28 mouse cellular contexts compared by ENCODE assay signal in the genomic region with DNA sequence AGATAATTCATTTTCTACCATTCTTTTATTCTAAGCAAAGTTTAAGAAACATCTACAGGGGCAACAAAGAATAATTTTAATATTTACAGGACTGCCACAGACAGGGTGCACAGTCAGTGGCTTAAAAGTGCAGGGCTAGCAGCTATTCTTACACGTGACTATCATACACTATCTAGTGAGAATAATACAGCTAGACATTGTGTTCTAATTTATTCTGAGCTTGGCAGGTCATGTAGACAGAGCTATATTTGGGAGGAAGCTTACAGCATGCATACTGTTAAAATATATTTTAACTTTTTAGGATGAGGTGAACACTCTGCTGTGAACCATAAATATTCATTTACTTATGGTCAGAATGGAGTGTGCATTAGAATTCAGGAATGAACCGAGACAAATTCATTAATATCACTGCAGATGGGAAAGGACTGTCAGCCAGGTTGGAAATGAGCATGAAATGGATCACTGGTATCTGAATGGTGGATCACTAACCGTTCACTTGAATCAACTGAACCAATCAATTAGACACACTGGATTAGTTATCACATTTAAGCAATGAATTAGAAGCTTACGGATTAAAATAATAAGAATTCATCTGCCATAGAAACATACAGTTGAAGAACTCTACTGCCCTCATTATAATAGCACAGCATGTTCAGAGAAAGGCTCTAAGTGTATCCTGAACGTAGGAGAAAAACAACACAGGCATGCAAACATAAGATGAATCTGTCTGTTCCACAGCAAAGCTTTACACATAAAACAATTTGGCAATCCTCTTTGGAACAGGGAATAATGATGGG.
DNase-seq lines count a peak whose midpoint lies in the region; ATAC-seq lines count a peak whose summit lies in the region.
"Had no signal": no experiment of that assay in that cellular context is flagged by ENCODE, and none has a peak within 500 bp of the region (broad histone marks: within the 10 kb centered on the region; RNA-seq: fewer than 3 reads in every experiment).

No protein-coding gene starts in this region.

- no peaks in the 10 kb centered on the region for H3K27me3 ChIP-seq in embryonic facial prominence, embryonic 11.5 days (ENCODE audit: control insufficient read depth, insufficient read depth, low read length)
- no peaks in the 10 kb centered on the region for H3K27me3 ChIP-seq in embryonic facial prominence, embryonic 10.5 days (replicated peaks; ENCODE audit: low read depth, poor library complexity, severe bottlenecking)
- H3K27me3 ChIP-seq in hindbrain, embryonic 11.5 days (ENCODE audit: control insufficient read depth, insufficient read depth, low read length), result no peaks in the 10 kb centered on the region
- no peaks in the 10 kb centered on the region for H3K27me3 ChIP-seq in hindbrain, embryonic 10.5 days (ENCODE audit: insufficient read depth, poor library complexity, severe bottlenecking)
- H3K27me3 ChIP-seq in hindbrain, embryonic 13.5 days, result no peaks in the 10 kb centered on the region
- no peaks in the 10 kb centered on the region for H3K27me3 ChIP-seq in midbrain, embryonic 14.5 days (ENCODE audit: control insufficient read depth, insufficient read depth, low read length)
- H3K27me3 ChIP-seq: forebrain, embryonic 13.5 days; intestine, embryonic 15.5 days; liver, embryonic 15.5 days; lung, embryonic 15.5 days; megakaryocyte, embryonic 14.5 days had no signal

- no peak overlapping the region for H3K4me2 ChIP-seq in embryonic facial prominence, embryonic 11.5 days (ENCODE audit: low read depth, low read length)
- H3K4me2 ChIP-seq in hindbrain, embryonic 11.5 days (replicated peaks; ENCODE audit: low read depth, low read length), result no peak overlapping the region
- no peak overlapping the region for H3K4me2 ChIP-seq in hindbrain, embryonic 13.5 days
- no peak overlapping the region for H3K4me2 ChIP-seq in midbrain, embryonic 14.5 days (ENCODE audit: low read length)
- H3K4me2 ChIP-seq: forebrain, embryonic 13.5 days; heart, embryonic 11.5 days; intestine, embryonic 15.5 days; liver, embryonic 15.5 days; lung, embryonic 15.5 days had no signal

- H3K36me3 ChIP-seq in embryonic facial prominence, embryonic 11.5 days (replicated peaks; ENCODE audit: control insufficient read depth, insufficient read depth, low read depth, low read length), result no peaks in the 10 kb centered on the region
- no peaks in the 10 kb centered on the region for H3K36me3 ChIP-seq in embryonic facial prominence, embryonic 10.5 days (replicated peaks)
- no peaks in the 10 kb centered on the region for H3K36me3 ChIP-seq in hindbrain, embryonic 11.5 days (ENCODE audit: control insufficient read depth, insufficient read depth, low read length)
- H3K36me3 ChIP-seq in hindbrain, embryonic 10.5 days, result no peaks in the 10 kb centered on the region
- no peaks in the 10 kb centered on the region for H3K36me3 ChIP-seq in hindbrain, embryonic 13.5 days
- H3K36me3 ChIP-seq in midbrain, embryonic 14.5 days (ENCODE audit: control insufficient read depth, insufficient read depth, low read length), result no peaks in the 10 kb centered on the region
- H3K36me3 ChIP-seq: intestine, embryonic 15.5 days; limb, embryonic 10.5 days; liver, embryonic 15.5 days; lung, embryonic 15.5 days had no signal

- 0 out of 2 replicates have a peak, but pooled peaks have one; percentile 20 for ATAC-seq in embryonic facial prominence, embryonic 11.5 days (replicated peaks; ENCODE audit: insufficient number of reproducible peaks, low FRiP score, low TSS enrichment, low read depth)
- peak; percentile 86 for ATAC-seq in hindbrain, embryonic 11.5 days (ENCODE audit: low FRiP score)
- peak; percentile 72 for ATAC-seq in hindbrain, embryonic 13.5 days (ENCODE audit: low FRiP score)
- ATAC-seq in midbrain, embryonic 14.5 days (ENCODE audit: low FRiP score, low TSS enrichment), result peak; percentile 80
- ATAC-seq: forebrain, embryonic 13.5 days; intestine, embryonic 15.5 days had no signal

- H3K4me1 ChIP-seq in embryonic facial prominence, embryonic 11.5 days (ENCODE audit: control insufficient read depth, insufficient read depth, low read length), result no peaks in the 10 kb centered on the region
- H3K4me1 ChIP-seq in embryonic facial prominence, embryonic 10.5 days, result no peaks in the 10 kb centered on the region
- H3K4me1 ChIP-seq in hindbrain, embryonic 11.5 days (replicated peaks; ENCODE audit: control insufficient read depth, insufficient read depth, low read length), result no peaks in the 10 kb centered on the region; the same call in 1 of the 2 replicates
- H3K4me1 ChIP-seq in hindbrain, embryonic 10.5 days (replicated peaks), result peaks cover 8% of the 10 kb centered on the region; the same call in 1 of the 2 replicates
- H3K4me1 ChIP-seq in hindbrain, embryonic 13.5 days (replicated peaks), result 0 out of 2 replicates have a peak, but pooled peaks cover 4% of the 10 kb centered on the region
- peaks cover 13% of the 10 kb centered on the region for H3K4me1 ChIP-seq in midbrain, embryonic 14.5 days (ENCODE audit: control insufficient read depth, insufficient read depth, low read length)
- H3K4me1 ChIP-seq: forebrain, embryonic 13.5 days; intestine, embryonic 15.5 days; limb, embryonic 10.5 days; liver, embryonic 15.5 days; megakaryocyte, embryonic 14.5 days had no signal

- H3K4me3 ChIP-seq in embryonic facial prominence, embryonic 11.5 days (ENCODE audit: low read depth, low read length), result no peak overlapping the region
- no peak overlapping the region for H3K4me3 ChIP-seq in embryonic facial prominence, embryonic 10.5 days
- H3K4me3 ChIP-seq in hindbrain, embryonic 11.5 days (ENCODE audit: low read depth, low read length), result no peak overlapping the region
- no peak overlapping the region for H3K4me3 ChIP-seq in hindbrain, embryonic 10.5 days
- H3K4me3 ChIP-seq in hindbrain, embryonic 13.5 days, result no peak overlapping the region
- no peak overlapping the region for H3K4me3 ChIP-seq in midbrain, embryonic 14.5 days (replicated peaks; ENCODE audit: low read depth, low read length)
- H3K4me3 ChIP-seq: forebrain, embryonic 13.5 days; intestine, embryonic 15.5 days; limb, embryonic 10.5 days; liver, embryonic 15.5 days; lung, embryonic 15.5 days; megakaryocyte, embryonic 14.5 days; myocyte had no signal

- DNase-seq in embryonic facial prominence, embryonic 11.5 days (ENCODE audit: low spot score), result no peak
- no peak for DNase-seq in embryonic facial prominence, embryonic 10.5 days (ENCODE audit: low spot score)
- DNase-seq in hindbrain, embryonic 11.5 days (ENCODE audit: low spot score), result no peak
- DNase-seq in hindbrain, embryonic 10.5 days (ENCODE audit: low spot score), result no peak
- peak; percentile 66 for DNase-seq in midbrain, embryonic 14.5 days
- DNase-seq in layer of hippocampus, postnatal 25 days (ENCODE audit: extremely low spot score in 1 of 2, low spot score in 1 of 2), result no peak
- no peak for DNase-seq in urinary bladder, postnatal 25 days (ENCODE audit: low spot score)
- DNase-seq: adrenal gland, postnatal 14 days; cerebellum, adult 9-10 months; gastrocnemius, postnatal 14 days; heart, adult 11 months; kidney, adult 8-10 months; kidney, postnatal 10 days; liver; lung, postnatal 36 days; right cerebral cortex, postnatal 14 days; thymus, adult 2 months; thymus, postnatal 4 days had no signal

- 80% methylated on average over 5 of the region's 5 CpGs for WGBS in embryonic facial prominence, embryonic 11.5 days
- WGBS in embryonic facial prominence, embryonic 10.5 days, result 78% methylated on average over 5 of the region's 5 CpGs
- WGBS in hindbrain, embryonic 11.5 days, result 45% methylated on average over 5 of the region's 5 CpGs
- 54% methylated on average over 5 of the region's 5 CpGs for WGBS in hindbrain, embryonic 10.5 days
- 38% methylated on average over 5 of the region's 5 CpGs for WGBS in hindbrain, embryonic 13.5 days
- 12% methylated on average over 5 of the region's 5 CpGs for WGBS in midbrain, embryonic 14.5 days

- H3K9ac ChIP-seq in embryonic facial prominence, embryonic 11.5 days (replicated peaks; ENCODE audit: low read length), result no peak overlapping the region
- H3K9ac ChIP-seq in hindbrain, embryonic 11.5 days (ENCODE audit: low read depth, low read length), result no peak overlapping the region
- H3K9ac ChIP-seq in hindbrain, embryonic 13.5 days, result no peak overlapping the region
- no peak overlapping the region for H3K9ac ChIP-seq in midbrain, embryonic 14.5 days (replicated peaks; ENCODE audit: low read length)
- H3K9ac ChIP-seq: forebrain, embryonic 13.5 days; intestine, embryonic 15.5 days; liver, embryonic 15.5 days; lung, embryonic 15.5 days had no signal

- H3K9me3 ChIP-seq in embryonic facial prominence, embryonic 11.5 days (replicated peaks; ENCODE audit: control insufficient read depth, low read length), result no peaks in the 10 kb centered on the region
- no peaks in the 10 kb centered on the region for H3K9me3 ChIP-seq in embryonic facial prominence, embryonic 10.5 days
- H3K9me3 ChIP-seq in hindbrain, embryonic 11.5 days (ENCODE audit: control insufficient read depth, low read length), result no peaks in the 10 kb centered on the region
- no peaks in the 10 kb centered on the region for H3K9me3 ChIP-seq in hindbrain, embryonic 10.5 days
- no peaks in the 10 kb centered on the region for H3K9me3 ChIP-seq in hindbrain, embryonic 13.5 days
- H3K9me3 ChIP-seq in midbrain, embryonic 14.5 days (ENCODE audit: control insufficient read depth, low read length), result no peaks in the 10 kb centered on the region
- H3K9me3 ChIP-seq: forebrain, embryonic 13.5 days; intestine, embryonic 15.5 days; limb, embryonic 10.5 days; liver, embryonic 15.5 days; lung, embryonic 15.5 days; megakaryocyte, embryonic 14.5 days had no signal

- H3K27ac ChIP-seq in embryonic facial prominence, embryonic 11.5 days (replicated peaks; ENCODE audit: low read depth, low read length), result no peak overlapping the region
- H3K27ac ChIP-seq in embryonic facial prominence, embryonic 10.5 days (replicated peaks), result no peak overlapping the region
- H3K27ac ChIP-seq in hindbrain, embryonic 11.5 days (ENCODE audit: low read depth, low read length), result no peak overlapping the region
- no peak overlapping the region for H3K27ac ChIP-seq in hindbrain, embryonic 10.5 days
- no peak overlapping the region for H3K27ac ChIP-seq in hindbrain, embryonic 13.5 days
- no peak overlapping the region for H3K27ac ChIP-seq in midbrain, embryonic 14.5 days (replicated peaks; ENCODE audit: low read depth, low read length)
- H3K27ac ChIP-seq: forebrain, embryonic 13.5 days; intestine, embryonic 15.5 days; limb, embryonic 10.5 days; liver, embryonic 15.5 days; lung, embryonic 15.5 days; stomach, postnatal 0 days had no signal

Comparison
In these comparisons a context has a peak if more than half of its experiments do, and no peak if none do; other contexts are left out.
1. ATAC-seq: peak in every context shown above with its lines; median percentile 86 in hindbrain, embryonic 11.5 days; 80 in midbrain, embryonic 14.5 days; 72 in hindbrain, embryonic 13.5 days; 20 in embryonic facial prominence, embryonic 11.5 days.